Mouse (Mus musculus) retina, embryonic 14.5 days (tissue): ENCODE results near the gene Slc51b.

Source experiments
- DNase-seq: peaks from one replicate; pipeline ENCODE4 v3.0.0-alpha.2; 2015; ENCODE audit warnings: low spot score

The Slc51b gene

GRCm38 (mm10) chr9:65408871-65409295, 13.9 kb downstream of the Slc51b start:
- DNase-seq, result no peak

DNA sequence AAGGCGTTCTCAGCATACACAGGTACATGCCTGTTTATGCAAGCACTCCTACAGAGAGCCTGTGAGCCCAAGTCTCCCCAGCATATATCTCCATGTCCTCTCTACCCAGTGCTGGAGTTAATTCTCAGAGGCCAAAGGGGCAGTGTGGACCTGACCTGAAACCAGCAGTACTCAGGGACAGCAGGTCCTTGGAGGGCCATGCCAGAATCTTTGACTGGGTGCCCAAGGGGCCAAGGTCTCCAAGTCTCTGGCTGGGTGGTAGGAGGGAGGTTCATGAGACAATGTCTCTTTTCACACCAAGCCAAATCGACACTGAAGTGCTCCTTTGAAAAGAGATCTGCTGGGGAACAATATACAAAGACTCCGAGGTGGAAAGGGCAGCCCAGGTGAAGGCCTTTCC, 14.9 kb downstream of the Slc51b start:
- no peak for DNase-seq

GRCm38 (mm10) chr9:65407327-65407726, 15.4 kb downstream of the Slc51b start:
- DNase-seq, result no peak

- DNase-seq, result no peak
Measured at GRCm38 (mm10) chr9:65405184-65405449, 17.6 kb downstream of the Slc51b start.

GRCm38 (mm10) chr9:65404331-65405183, 18.2 kb downstream of the Slc51b start:
- no peak for DNase-seq

GRCm38 (mm10) chr9:65399934-65400333, 22.8 kb downstream of the Slc51b start:
- DNase-seq, result no peak

DNA sequence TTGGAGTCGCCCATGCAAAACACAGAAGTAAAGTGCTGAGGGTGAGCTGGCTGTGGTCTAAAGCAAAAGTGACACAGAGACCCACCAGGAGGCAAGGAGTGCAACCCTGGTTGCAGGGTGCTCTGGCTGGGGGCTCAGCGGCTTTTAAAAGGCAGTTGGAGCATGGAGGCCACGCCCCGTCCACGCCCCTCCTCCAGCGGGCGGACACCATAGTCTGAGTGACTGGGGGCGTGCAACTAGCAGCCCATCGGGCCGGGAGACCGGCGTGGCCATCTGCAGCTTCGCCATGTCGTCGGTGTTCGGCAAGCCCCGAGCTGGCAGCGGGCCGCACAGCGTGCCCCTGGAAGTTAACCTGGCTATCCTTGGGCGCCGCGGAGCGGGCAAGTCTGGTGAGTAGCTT, 24.5 kb downstream of the Slc51b start, which contains the start of gene Rasl12:
Gene Rasl12, plus strand, starts transcription at position 228 of the 400 bp plus-strand sequence.
- peak; percentile 81 for DNase-seq

- DNase-seq, result no peak
Measured at GRCm38 (mm10) chr9:65394360-65394759, 28.4 kb downstream of the Slc51b start.

DNA sequence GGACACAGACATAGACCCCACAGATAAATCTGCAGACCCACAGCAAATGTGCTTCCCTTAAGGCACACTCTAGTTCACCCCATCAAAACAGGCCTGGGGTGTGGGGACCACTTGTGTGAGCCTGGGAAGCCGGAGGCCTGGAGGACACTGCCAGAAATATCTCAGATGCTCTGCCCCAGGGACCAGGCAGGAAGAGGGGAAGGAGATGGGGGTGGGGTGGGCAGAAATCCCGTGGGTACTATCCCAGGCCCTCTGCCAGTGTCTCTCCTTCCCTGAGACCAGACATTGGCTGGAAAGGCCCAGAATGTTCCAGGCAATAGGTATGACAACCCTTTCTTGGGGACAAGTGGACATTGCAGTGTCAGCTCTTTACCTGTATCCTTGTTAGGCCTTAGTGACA, 29.1 kb downstream of the Slc51b start:
- no peak for DNase-seq

DNA sequence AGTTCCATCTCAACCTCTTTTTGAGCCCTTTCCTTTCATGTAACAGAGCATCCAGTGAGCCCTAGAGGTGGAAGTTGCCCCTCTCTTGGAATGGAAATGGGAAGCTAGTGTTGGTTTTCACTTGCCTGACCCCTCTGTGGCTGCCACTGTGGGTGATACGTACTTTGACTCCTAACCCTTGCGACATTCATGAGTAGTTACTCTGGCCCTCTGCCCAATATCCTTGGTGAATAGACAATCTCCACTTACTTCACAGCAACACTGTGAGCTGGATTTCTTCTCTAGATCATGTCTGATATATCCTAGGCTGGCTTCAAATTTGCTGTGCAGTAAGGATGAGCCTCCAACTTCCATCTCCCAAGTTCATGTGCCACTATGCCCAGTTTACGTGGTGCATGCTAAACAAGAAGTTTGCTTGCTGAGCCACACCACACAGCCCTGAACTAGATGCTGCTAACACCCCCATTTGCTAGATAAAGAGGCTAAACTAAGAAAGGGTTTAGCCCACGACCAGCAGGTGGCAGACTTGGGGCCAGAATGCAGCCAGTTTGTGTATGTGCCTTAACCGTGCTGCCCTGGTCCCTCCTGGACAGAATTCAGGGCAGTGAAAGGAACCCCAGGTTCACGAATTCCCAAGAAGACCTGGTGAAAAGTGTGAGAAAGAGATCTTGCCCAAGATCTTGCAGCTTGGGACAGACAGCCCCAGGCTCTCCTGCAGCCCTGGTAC, 30.0 kb downstream of the Slc51b start:
- peak; percentile 78 for DNase-seq

- DNase-seq, result no peak
Measured at GRCm38 (mm10) chr9:65391613-65391964, 31.2 kb downstream of the Slc51b start, which contains the start of gene Kbtbd13. Kbtbd13 (minus strand) TSS chr9:65391652.

DNA sequence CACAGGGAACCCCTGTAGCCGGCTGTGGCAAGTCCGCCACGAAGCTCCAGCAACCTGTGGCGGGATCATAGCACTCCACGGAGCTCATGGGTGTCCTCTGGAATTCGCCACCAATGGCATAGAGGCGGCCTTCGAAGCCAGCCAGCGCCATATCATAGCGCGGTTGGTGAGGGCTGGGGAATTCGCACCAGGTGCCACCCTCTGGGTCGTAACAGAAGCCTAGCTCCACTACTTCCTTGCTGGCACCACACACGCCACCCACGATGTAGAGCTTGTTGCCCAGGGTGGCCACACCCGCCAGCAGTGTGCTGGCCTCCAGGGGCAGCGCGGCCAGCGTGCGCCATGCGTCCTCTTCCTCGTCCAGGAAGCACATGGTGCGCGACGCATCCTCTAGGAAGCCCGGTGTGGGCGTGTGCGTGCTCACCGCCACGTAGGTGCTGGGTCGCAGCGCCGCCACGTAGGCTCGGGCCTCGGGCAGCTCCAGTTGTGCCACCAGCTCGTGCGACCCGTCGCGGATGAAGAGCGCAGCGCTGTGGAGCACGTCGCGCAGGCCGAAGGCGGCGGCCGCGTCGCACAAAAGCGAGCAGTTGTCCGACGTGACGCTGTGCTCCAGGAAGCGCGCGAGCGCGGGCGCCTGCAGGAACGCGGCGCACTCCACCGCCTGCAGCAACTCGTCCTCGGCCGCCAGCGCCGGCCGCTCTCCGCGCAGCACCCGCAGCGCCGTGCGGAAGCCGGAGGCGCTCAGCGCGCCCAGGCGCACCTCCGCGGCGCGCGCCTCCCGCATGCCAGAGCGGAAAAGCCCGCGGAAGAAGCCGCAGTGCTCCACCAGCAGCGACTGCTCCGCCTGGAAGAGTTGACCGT, 31.8 kb downstream of the Slc51b start:
- DNase-seq, result peak; percentile 47

DNA sequence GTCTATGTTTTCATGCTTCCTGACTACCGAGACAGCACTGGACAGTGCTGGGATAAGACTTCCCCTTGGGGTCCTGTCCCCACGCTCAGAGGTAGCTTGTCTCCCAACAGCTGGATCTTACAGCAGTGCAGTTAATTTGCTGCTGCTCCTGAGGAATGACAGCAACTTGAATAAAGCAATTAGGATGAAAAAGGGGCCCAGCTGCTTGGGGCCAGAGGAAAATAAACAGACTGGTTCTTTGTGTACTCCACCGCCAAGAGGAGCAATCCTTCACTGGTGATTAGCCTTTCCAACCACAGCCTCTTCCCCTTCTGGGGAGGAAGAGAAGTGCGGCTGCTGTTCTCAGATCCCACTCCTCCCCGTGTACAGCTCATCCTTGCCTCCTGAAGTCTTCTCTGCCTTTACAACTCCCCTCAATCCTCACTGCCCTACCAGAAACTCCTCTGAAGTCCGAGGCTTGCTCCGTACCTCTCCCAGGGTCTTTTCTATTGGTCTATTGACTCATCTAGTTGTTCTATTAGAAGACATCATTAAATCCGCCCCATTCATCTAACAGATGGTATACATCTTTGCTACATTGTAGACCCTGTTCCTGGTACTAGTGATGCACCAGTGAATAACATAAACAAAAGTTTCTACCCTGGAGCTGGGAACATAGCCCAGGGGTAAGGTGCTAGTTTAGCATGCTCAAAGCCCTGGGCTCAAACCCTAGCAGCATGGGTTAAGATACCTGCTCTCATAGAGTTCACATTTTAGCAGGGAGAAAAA, 36.2 kb downstream of the Slc51b start:
- peak; percentile 32 for DNase-seq

GRCm38 (mm10) chr9:65384276-65384675, 38.5 kb downstream of the Slc51b start:
- DNase-seq, result no peak

DNA sequence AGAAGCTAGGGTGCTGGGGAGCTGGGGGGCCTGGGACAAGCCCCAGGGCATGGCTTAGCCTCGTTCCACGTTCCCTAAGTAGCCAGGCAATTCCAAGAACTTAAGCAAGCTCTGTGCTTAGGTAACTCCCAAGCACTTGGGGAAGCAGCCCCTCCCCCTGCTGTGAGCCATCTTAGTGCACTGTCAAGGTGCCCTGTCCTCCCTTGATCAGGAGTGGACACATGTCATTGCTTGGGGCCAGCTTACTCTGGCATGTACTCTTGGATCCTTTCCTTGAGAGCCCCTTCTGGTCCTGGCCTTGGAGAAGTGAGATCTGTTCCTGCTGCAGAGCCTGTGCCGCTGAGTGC, 40.0 kb downstream of the Slc51b start:
- no peak for DNase-seq

DNA sequence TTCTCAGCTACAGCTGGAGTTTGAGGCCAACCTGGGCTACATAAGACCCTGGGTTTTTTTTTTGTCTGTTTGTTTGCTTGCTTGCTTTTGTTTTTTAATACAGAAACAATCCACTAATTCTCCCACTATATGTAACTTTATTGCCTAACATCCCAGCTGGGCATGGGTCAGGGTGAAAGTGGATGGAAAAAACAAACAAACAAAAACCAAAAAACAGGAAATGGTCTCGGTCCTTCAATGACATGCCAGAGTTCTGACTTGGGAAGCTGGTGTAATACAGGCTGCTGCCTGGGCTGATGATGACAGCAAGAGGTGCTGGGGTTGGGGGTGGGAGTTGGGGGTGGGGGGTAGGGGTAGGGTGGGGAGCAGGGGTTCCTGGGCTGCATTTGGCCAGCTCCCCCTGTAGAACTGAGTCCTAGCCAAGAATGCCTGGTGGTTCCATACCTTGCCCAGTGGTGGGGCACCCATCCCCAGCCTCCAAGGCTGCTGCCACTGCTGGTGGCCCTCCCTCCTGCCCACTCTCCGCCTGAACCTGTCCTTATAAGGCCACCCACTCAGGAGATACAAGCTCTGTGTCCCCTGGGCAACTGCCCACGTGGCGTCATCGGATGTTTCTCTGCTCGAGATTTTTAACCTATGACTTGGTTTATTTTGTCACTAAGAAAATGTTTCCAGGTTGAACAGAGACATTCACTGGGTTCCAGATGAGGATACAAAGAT, 40.6 kb downstream of the Slc51b start:
- DNase-seq, result no peak

- no peak for DNase-seq
Measured at GRCm38 (mm10) chr9:65381017-65381590, 41.7 kb downstream of the Slc51b start.

- DNase-seq, result no peak
Measured at GRCm38 (mm10) chr9:65375163-65375934, 47.4 kb downstream of the Slc51b start.

GRCm38 (mm10) chr9:65374468-65375162, 48.1 kb downstream of the Slc51b start:
- DNase-seq, result no peak
